Mouse (Mus musculus) heart, postnatal 36 days (tissue): Measurements from ENCODE around the gene Gm14685. TPM values are rescaled to one million over a fixed set of nuclear protein-coding genes. Genes with fewer than 3 reads are reported as not detected.
"Not testable (repeated sequence)": the region's sequence is repeated elsewhere in the genome, so short reads cannot be mapped to it uniquely, and the experiment has no call there.

Experiments used
- DNase-seq, 2 experiments: peaks; one replicate each; pipeline ENCODE4 v3.0.0; 2021 to 2022
- intact Hi-C: fragments of 180-260 bp; cut with DNase I; formaldehyde crosslinking; loops from one replicate; pipeline ENCODE4 v1.15.1; 2025
- total RNA-seq, 2 experiments: library from RNA; stranded (reverse); gene quantifications; 2 replicates each; pipeline ENCODE4 v1.2.3; 2021

Gm14685 gene
- total RNA-seq: not detected

GRCm38 (mm10) chrX:73116747-73117146 is at the start of gene Gm14685:
TSS of gene Gm14685 (plus strand) at chrX:73117047.
- DNase-seq, intact Hi-C loops: not testable (repeated sequence)

GRCm38 (mm10) chrX:73082267-73083055 is 34.4 kb upstream of the Gm14685 start, which contains the start of gene Xlr4a:
TSS of gene Xlr4a (minus strand) at chrX:73082478.
- intact Hi-C loops, DNase-seq: not testable (repeated sequence)

GRCm38 (mm10) chrX:73096941-73097508 is 19.8 kb upstream of the Gm14685 start, which contains the start of gene Xlr3a:
TSS of gene Xlr3a (minus strand) at chrX:73097095.
- intact Hi-C loops, DNase-seq: not testable (repeated sequence)

- DNase-seq, intact Hi-C loops: not testable (repeated sequence)
These were observed 6.3 kb downstream of the Gm14685 start for GRCm38 (mm10) chrX:73122859-73123829.

- DNase-seq, intact Hi-C loops: not testable (repeated sequence)
These were observed 26.4 kb downstream of the Gm14685 start for GRCm38 (mm10) chrX:73143218-73143618.

- DNase-seq, intact Hi-C loops: not testable (repeated sequence)
These were observed 31.6 kb downstream of the Gm14685 start, which contains the start of gene Xlr5b for GRCm38 (mm10) chrX:73148496-73148895. TSS of gene Xlr5b (plus strand) at chrX:73148796.

- DNase-seq, intact Hi-C loops: not testable (repeated sequence)
These were observed 32.5 kb downstream of the Gm14685 start, which contains the start of gene DXBay18 for GRCm38 (mm10) chrX:73149350-73149749. TSS of gene DXBay18 (minus strand) at chrX:73149450.

GRCm38 (mm10) chrX:73176889-73177288 is 60.0 kb downstream of the Gm14685 start, which contains the start of gene Spin2d:
TSS of gene Spin2d (minus strand) at chrX:73176989.
- DNase-seq, intact Hi-C loops: not testable (repeated sequence)

Other genes starting within 250 kb of the Gm14685 start
- 10 to 100 TPM; 29.2 to 29.6 TPM for gene Cetn2, start 198.6 kb upstream of the Gm14685 start, total RNA-seq
- gene Nsdhl, start 198.5 kb upstream of the Gm14685 start, total RNA-seq: 1 to 10 TPM; 4.1 to 5.1 TPM
- gene Zfp185, start 129.7 kb upstream of the Gm14685 start, total RNA-seq: 1 to 10 TPM; 1.6 to 2.6 TPM
- not detected for gene Pnma5, start 79.9 kb upstream of the Gm14685 start, total RNA-seq
- not detected for gene Pnma3, start 52.3 kb upstream of the Gm14685 start, total RNA-seq
- gene Xlr4a, start 34.6 kb upstream of the Gm14685 start, total RNA-seq: 1 to 10 TPM; 1.7 to 4.3 TPM
- gene Xlr3a, start 20.0 kb upstream of the Gm14685 start, total RNA-seq: under 1 TPM; 0.19 to 0.76 TPM
- gene Xlr5b, start 31.7 kb downstream of the Gm14685 start, total RNA-seq: not detected
- not detected for gene DXBay18, start 32.4 kb downstream of the Gm14685 start, total RNA-seq
- gene Spin2d, start 59.9 kb downstream of the Gm14685 start, total RNA-seq: not detected
- 1 to 10 TPM in 1 of 2 experiments, under 1 TPM in 1; 0.53 to 1.7 TPM for gene Xlr3b, start 75.2 kb downstream of the Gm14685 start, total RNA-seq
- 1 to 10 TPM in 1 of 2 experiments, under 1 TPM in 1; 0.42 to 2.5 TPM for gene Xlr4b, start 97.3 kb downstream of the Gm14685 start, total RNA-seq
- 1 to 10 TPM; 6.6 to 7.5 TPM for gene F8a, start 111.2 kb downstream of the Gm14685 start, total RNA-seq
- gene Xlr4c, start 126.1 kb downstream of the Gm14685 start, total RNA-seq: not detected
- not detected for gene Xlr3c, start 148.3 kb downstream of the Gm14685 start, total RNA-seq
- gene Xlr5a, start 175.9 kb downstream of the Gm14685 start, total RNA-seq: not detected
- not detected for gene Xlr5c, start 175.9 kb downstream of the Gm14685 start, total RNA-seq
- gene Gm45015, start 219.8 kb downstream of the Gm14685 start, total RNA-seq: not detected
- 1 to 10 TPM; 4.4 to 6.0 TPM for gene Zfp275, start 225.6 kb downstream of the Gm14685 start, total RNA-seq